In the genomic region with DNA sequence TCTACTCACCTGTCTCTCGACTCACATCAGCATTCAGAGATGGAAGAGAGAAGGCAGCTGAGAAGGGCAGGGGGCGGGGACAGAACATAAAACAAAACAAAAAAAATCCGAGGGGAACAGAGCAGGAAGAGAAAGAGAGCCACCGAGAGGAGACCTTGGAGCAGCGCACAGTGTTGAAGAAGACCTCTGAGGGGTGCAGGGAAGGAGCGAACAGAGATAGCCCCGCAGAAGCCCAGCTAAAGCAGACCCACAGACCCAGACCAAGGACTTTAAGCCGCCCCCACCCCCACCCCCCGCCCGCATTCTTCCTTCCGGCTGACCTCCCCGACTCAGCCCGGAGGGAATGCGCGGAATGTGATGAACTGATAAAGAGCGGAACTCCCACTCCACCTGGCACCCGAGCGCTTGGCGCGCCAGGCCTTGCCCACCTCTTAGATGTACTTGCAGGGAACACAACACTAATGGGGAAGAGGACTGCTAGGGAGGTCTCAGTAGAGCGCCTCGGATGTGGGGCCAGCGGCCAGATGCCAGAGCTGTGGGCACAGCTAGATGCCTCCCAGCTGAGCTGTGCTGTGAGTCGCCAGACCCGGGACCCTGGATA, we compare ENCODE assay signal across 8 mouse cellular contexts. TPM values are rescaled to one million over a fixed set of nuclear protein-coding genes. Genes with fewer than 3 reads are reported as not detected.
DNase-seq lines count a peak whose midpoint lies in the region; ATAC-seq and TF ChIP-seq lines count a peak whose summit lies in the region.

No protein-coding gene starts in this region.

- H3K9me3 ChIP-seq in forebrain, embryonic 11.5 days (ENCODE audit: control insufficient read depth, low read length), result no peaks in the 10 kb centered on the region
- H3K9me3 ChIP-seq in midbrain, embryonic 15.5 days, result no peaks in the 10 kb centered on the region

- H3K36me3 ChIP-seq in kidney, adult 2 months (ENCODE audit: control insufficient read depth, insufficient read depth, low read length), result no peaks in the 10 kb centered on the region
- H3K36me3 ChIP-seq in forebrain, embryonic 11.5 days (ENCODE audit: control insufficient read depth, insufficient read depth, low read length), result no peaks in the 10 kb centered on the region
- H3K36me3 ChIP-seq in midbrain, embryonic 15.5 days (replicated peaks), result no peaks in the 10 kb centered on the region

- H3K4me3 ChIP-seq in kidney, adult 2 months (ENCODE audit: insufficient read depth, low read depth, low read length), result peak overlapping the region; percentile 40
- H3K4me3 ChIP-seq in forebrain, embryonic 11.5 days (ENCODE audit: low read depth, low read length), result no peak overlapping the region; the same call in 1 of the 2 replicates
- no peak overlapping the region for H3K4me3 ChIP-seq in midbrain, embryonic 15.5 days

- peak overlapping the region; percentile 27; the same call in 1 of the 2 replicates for H3K9ac ChIP-seq in forebrain, embryonic 11.5 days (ENCODE audit: low read length)
- H3K9ac ChIP-seq in midbrain, embryonic 15.5 days, result no peak overlapping the region

- peaks cover 18% of the 10 kb centered on the region; the same call in 1 of the 2 replicates for H3K4me1 ChIP-seq in kidney, adult 2 months (ENCODE audit: control insufficient read depth, insufficient read depth, low read length)
- H3K4me1 ChIP-seq in forebrain, embryonic 11.5 days (replicated peaks; ENCODE audit: control insufficient read depth, insufficient read depth, low read length), result peaks cover 6% of the 10 kb centered on the region; the same call in 1 of the 2 replicates
- H3K4me1 ChIP-seq in midbrain, embryonic 15.5 days, result peaks cover 18% of the 10 kb centered on the region

- peak overlapping the region; percentile 40; the same call in 1 of the 2 replicates for H3K4me2 ChIP-seq in forebrain, embryonic 11.5 days (ENCODE audit: low read depth, low read length, severe bottlenecking)
- H3K4me2 ChIP-seq in midbrain, embryonic 15.5 days, result peak overlapping the region; percentile 35

- TF ChIP-seq POLR2A in kidney, adult 2 months (IDR thresholded peaks at IDR 0.05; ENCODE audit: low read depth, low read length), result no peak

- no peak for TF ChIP-seq CTCF in kidney, adult 2 months (conservative IDR thresholded peaks at IDR 0.05; ENCODE audit: insufficient read depth, insufficient read length, low read depth, low read length)

- no peaks in the 10 kb centered on the region for H3K27me3 ChIP-seq in kidney, adult 2 months (replicated peaks; ENCODE audit: control insufficient read depth, insufficient read depth, low read length)
- no peaks in the 10 kb centered on the region for H3K27me3 ChIP-seq in forebrain, embryonic 11.5 days (ENCODE audit: control insufficient read depth, insufficient read depth, low read length)
- H3K27me3 ChIP-seq in midbrain, embryonic 15.5 days (replicated peaks), result no peaks in the 10 kb centered on the region

- peak overlapping the region; percentile 77 for H3K27ac ChIP-seq in kidney, adult 2 months (ENCODE audit: insufficient read depth, low read depth, low read length)
- no peak overlapping the region for H3K27ac ChIP-seq in forebrain, embryonic 11.5 days (ENCODE audit: low read depth, low read length)
- H3K27ac ChIP-seq in midbrain, embryonic 15.5 days, result no peak overlapping the region

- peak; percentile 49 for DNase-seq in kidney, adult 2 months
- DNase-seq in kidney, adult 9 months, result no peak
- no peak for DNase-seq in forebrain, embryonic 11.5 days (ENCODE audit: low spot score)
- peak; percentile 68 to 79 for DNase-seq in kidney, postnatal 4 days
- DNase-seq in left cerebral cortex, postnatal 36 days (ENCODE audit: low spot score in 2 of 2), result no peak
- no peak for DNase-seq in cerebellum, adult 9-10 months

- intact Hi-C loops in left cerebral cortex, postnatal 36 days (cut with DNase I), result loop anchor here (10.0 kb wide), 1 partner anchor 131 kb away; the partner anchor contains the start of gene Sgca

- no peak for ATAC-seq in forebrain, embryonic 11.5 days (replicated peaks; ENCODE audit: low FRiP score)
- ATAC-seq in midbrain, embryonic 15.5 days (replicated peaks), result no peak
- ATAC-seq in megakaryocyte progenitor cell, adult 5-6 weeks (replicated peaks; ENCODE audit: poor library complexity), result no peak

- 9% methylated on average over 25 of the region's 25 CpGs for WGBS in kidney, adult 2 months
- WGBS in forebrain, embryonic 11.5 days, result 5% methylated on average over 25 of the region's 25 CpGs
- WGBS in midbrain, embryonic 15.5 days, result 7% methylated on average over 25 of the region's 25 CpGs

RNA-seq across cellular contexts. Expression of gene Dlx3, which starts 14.5 kb away (rescaled TPM):
- 0.05 and 0.10 TPM in 2 replicates for polyA plus RNA-seq in kidney, adult 2 months (2012; rRNA removed)
- 1.4 TPM in 2 replicates for polyA plus RNA-seq in forebrain, embryonic 11.5 days (2014; fragmentation: Nextera tagmentation; extraction: Ambion mirVana)
- polyA plus RNA-seq in midbrain, embryonic 15.5 days (2015; fragmentation: Nextera tagmentation; extraction: Ambion mirVana), result 0.17 and 0.20 TPM in 2 replicates
- total RNA-seq in left cerebral cortex, postnatal 36 days (2021), result not detected
- total RNA-seq in megakaryocyte progenitor cell, adult 5-6 weeks (2015), result not detected in 2 replicates
- total RNA-seq in megakaryocyte progenitor cell, adult 5-6 weeks (2017), result not detected in 2 replicates

RNA-seq across cellular contexts. Expression of gene Itga3, which starts 28.8 kb away (rescaled TPM):
- polyA plus RNA-seq in kidney, adult 2 months (2012; rRNA removed), result 48.2 and 55.4 TPM in 2 replicates
- polyA plus RNA-seq in forebrain, embryonic 11.5 days (2014; fragmentation: Nextera tagmentation; extraction: Ambion mirVana), result 4.4 and 5.4 TPM in 2 replicates
- polyA plus RNA-seq in midbrain, embryonic 15.5 days (2015; fragmentation: Nextera tagmentation; extraction: Ambion mirVana), result 17.2 and 17.4 TPM in 2 replicates
- 10 to 100 TPM; 15.2 to 16.2 TPM for total RNA-seq in left cerebral cortex, postnatal 36 days (2021)
- total RNA-seq in megakaryocyte progenitor cell, adult 5-6 weeks (2015), result 1.1 TPM in 1 of 2 replicates, not detected in the other
- total RNA-seq in megakaryocyte progenitor cell, adult 5-6 weeks (2017), result 0.03 TPM in 1 of 2 replicates, not detected in the other

RNA-seq across cellular contexts. Expression of gene Dlx4, which starts 40.7 kb away (rescaled TPM):
- polyA plus RNA-seq in kidney, adult 2 months (2012; rRNA removed), result 0.07 TPM in 1 of 2 replicates, not detected in the other
- 0.23 and 0.29 TPM in 2 replicates for polyA plus RNA-seq in forebrain, embryonic 11.5 days (2014; fragmentation: Nextera tagmentation; extraction: Ambion mirVana)
- not detected in 2 replicates for polyA plus RNA-seq in midbrain, embryonic 15.5 days (2015; fragmentation: Nextera tagmentation; extraction: Ambion mirVana)
- not detected for total RNA-seq in left cerebral cortex, postnatal 36 days (2021)
- total RNA-seq in megakaryocyte progenitor cell, adult 5-6 weeks (2015), result not detected in 2 replicates
- not detected in 2 replicates for total RNA-seq in megakaryocyte progenitor cell, adult 5-6 weeks (2017)

Comparison
In these comparisons a context has a peak if more than half of its experiments do, and no peak if none do; other contexts are left out.
1. DNase-seq: peak in kidney, adult 2 months (single experiment) and kidney, postnatal 4 days (2 of 2); none in kidney, adult 9 months (single experiment), forebrain, embryonic 11.5 days (single experiment), left cerebral cortex, postnatal 36 days (0 of 2) and cerebellum, adult 9-10 months (single experiment).